Mouse (Mus musculus) liver, embryonic 14.5 days (tissue): Measurements from ENCODE around the gene Hspa12a. TPM values are rescaled to one million over a fixed set of nuclear protein-coding genes. Genes with fewer than 3 reads are reported as not detected.

Experiments used
- ATAC-seq: fragments of 200-750 bp; cut with Nextera tagmentation; 2 replicates; pipeline ENCODE4 v1.8.0; 2017; ENCODE audit warnings: moderate number of reproducible peaks, mild to moderate bottlenecking, moderate library complexity; ENCODE audit not compliant: insufficient read depth
- DNase-seq, 3 experiments: peaks; one replicate each; pipeline ENCODE4 v3.0.0-alpha.2; 2012 to 2013; ENCODE audit warnings: low read depth in 3 of 3, low spot score in 3 of 3
- H3K27ac ChIP-seq: fragments of 300-500 bp; sonication (generic); 2 replicates; pipeline ENCODE4 v1.5.1; 2014; ENCODE audit warnings: moderate library complexity, mild to moderate bottlenecking, control low read depth, inconsistent platforms
- H3K27me3 ChIP-seq: fragments of 300-500 bp; sonication (generic); 2 replicates; pipeline ENCODE4 v1.6.1; 2014; ENCODE audit warnings: mild to moderate bottlenecking, low read length, moderate library complexity; ENCODE audit not compliant: control insufficient read depth, insufficient read depth
- H3K36me3 ChIP-seq: fragments of 300-500 bp; sonication (generic); replicated peaks from 2 replicates; pipeline ENCODE4 v1.6.1; 2014; ENCODE audit warnings: low read depth; ENCODE audit not compliant: control insufficient read depth, insufficient read depth
- H3K4me1 ChIP-seq, 2 experiments: fragments of 200-500 bp in 1 of 2; fragments of 300-500 bp in 1 of 2; sonication (generic) in 1 of 2; replicated peaks; 2 replicates each; pipeline ENCODE4 v1.6.1; 2012 to 2014; ENCODE audit warnings: antibody characterized with exemption in 1 of 2, inconsistent platforms in 1 of 2, low read length in 1 of 2; ENCODE audit not compliant: control insufficient read depth in 2 of 2, insufficient read depth in 2 of 2
- H3K4me2 ChIP-seq: fragments of 300-500 bp; sonication (generic); 2 replicates; pipeline ENCODE4 v1.6.1; 2014; ENCODE audit warnings: low read depth, mild to moderate bottlenecking, control low read depth, moderate library complexity
- H3K4me3 ChIP-seq, 2 experiments: fragments of 200-500 bp in 1 of 2; fragments of 300-500 bp in 1 of 2; sonication (generic) in 1 of 2; 2 replicates each; pipeline ENCODE4 v1.5.1; 2012 to 2014; ENCODE audit warnings: low read depth in 2 of 2, low read length in 2 of 2, mild to moderate bottlenecking in 2 of 2, control low read depth in 1 of 2, inconsistent platforms in 1 of 2, moderate library complexity in 1 of 2; ENCODE audit not compliant: insufficient read depth in 1 of 2
- H3K9ac ChIP-seq: fragments of 300-500 bp; sonication (generic); replicated peaks from 2 replicates; pipeline ENCODE4 v1.6.1; 2014; ENCODE audit warnings: mild to moderate bottlenecking, control low read depth, moderate library complexity
- H3K9me3 ChIP-seq: fragments of 300-500 bp; sonication (generic); 2 replicates; pipeline ENCODE4 v1.6.1; 2016; ENCODE audit warnings: low read length, mixed read lengths; ENCODE audit not compliant: control insufficient read depth
- CTCF ChIP-seq: IDR thresholded peaks from 2 replicates; pipeline ENCODE4 v1.5.1; 2016; ENCODE audit warnings: antibody characterized with exemption, low read depth, control low read depth
- EP300 ChIP-seq: IDR thresholded peaks from 2 replicates; pipeline ENCODE4 v1.6.1; 2016; ENCODE audit warnings: antibody characterized with exemption, low read depth
- WGBS: fragments of 180-500 bp; shearing (Covaris S2); extraction: QIAGEN DNeasy Blood & Tissue Kit; methylation state at CpG from one replicate; pipeline ENCODE4 v1.1.7; 2014; ENCODE audit not compliant: insufficient replicate concordance; 5-methylcytosine and 5-hydroxymethylcytosine counted together
- polyA plus RNA-seq, 2 experiments: library from polyadenylated mRNA; depleted of rRNA in 1 of 2; stranded (reverse) in 1 of 2; unstranded in 1 of 2; fragments of >200 nt; fragmentation: Nextera tagmentation in 1 of 2; extraction: Ambion mirVana in 1 of 2; gene quantifications; 2 replicates each; pipeline versions ENCODE4 v1.2.1 to v1.2.3; 2012 to 2014

Hspa12a gene
- polyA plus RNA-seq, 2 experiments, result 0.19 to 0.25 TPM

GRCm38 (mm10) chr19:58872381-58873259 is 70.8 kb downstream of the Hspa12a start:
- ATAC-seq (no peak), DNase-seq (no peak)
- Histone ChIP-seq H3K9me3 (no peaks in the 10 kb centered on the region), H3K36me3 (no peaks in the 10 kb centered on the region), H3K27ac (no peak overlapping the region), H3K4me3 (no peak overlapping the region), H3K9ac (no peak overlapping the region), H3K4me1 (no peaks in the 10 kb centered on the region), H3K27me3 (no peaks in the 10 kb centered on the region), H3K4me2 (no peak overlapping the region)
- 54% methylated on average over 11 of the region's 11 CpGs for WGBS
- TF ChIP-seq EP300 (no peak), CTCF (no peak)

GRCm38 (mm10) chr19:58871878-58872277 is 71.6 kb downstream of the Hspa12a start:
- Histone ChIP-seq H3K27me3 (no peaks in the 10 kb centered on the region), H3K36me3 (no peaks in the 10 kb centered on the region), H3K9ac (no peak overlapping the region), H3K4me3 (no peak overlapping the region), H3K27ac (no peak overlapping the region), H3K4me2 (no peak overlapping the region), H3K4me1 (no peaks in the 10 kb centered on the region), H3K9me3 (no peaks in the 10 kb centered on the region)
- DNase-seq, result no peak
- no peak for ATAC-seq
- TF ChIP-seq EP300 (no peak), CTCF (no peak)
- WGBS, result 56% methylated on average over 6 of the region's 6 CpGs

GRCm38 (mm10) chr19:58866651-58867050 is 76.8 kb downstream of the Hspa12a start:
- Histone ChIP-seq H3K9me3 (no peaks in the 10 kb centered on the region), H3K4me2 (no peak overlapping the region), H3K4me1 (no peaks in the 10 kb centered on the region), H3K9ac (no peak overlapping the region), H3K27me3 (no peaks in the 10 kb centered on the region), H3K36me3 (no peaks in the 10 kb centered on the region), H3K27ac (no peak overlapping the region), H3K4me3 (no peak overlapping the region)
- ATAC-seq (no peak), DNase-seq (no peak)
- TF ChIP-seq CTCF (no peak), EP300 (no peak)
- 54% methylated on average over 4 of the region's 4 CpGs for WGBS

GRCm38 (mm10) chr19:58865224-58865623 is 78.2 kb downstream of the Hspa12a start:
- TF ChIP-seq EP300 (no peak), CTCF (no peak)
- WGBS, result 30% methylated on average over 5 of the region's 5 CpGs
- no peaks in the 10 kb centered on the region for H3K4me1 ChIP-seq
- no peaks in the 10 kb centered on the region for H3K9me3 ChIP-seq
- no peak overlapping the region for H3K4me3 ChIP-seq
- H3K27ac ChIP-seq, result no peak overlapping the region
- no peak overlapping the region for H3K9ac ChIP-seq
- H3K27me3 ChIP-seq, result peaks cover 5% of the 10 kb centered on the region
- H3K4me2 ChIP-seq, result no peak overlapping the region
- ATAC-seq (no peak), DNase-seq (no peak)
- H3K36me3 ChIP-seq, result no peaks in the 10 kb centered on the region

GRCm38 (mm10) chr19:58864006-58864573 is 79.4 kb downstream of the Hspa12a start:
- Histone ChIP-seq H3K9me3 (no peaks in the 10 kb centered on the region), H3K4me2 (no peak overlapping the region), H3K4me3 (no peak overlapping the region), H3K9ac (no peak overlapping the region), H3K36me3 (no peaks in the 10 kb centered on the region), H3K27ac (no peak overlapping the region), H3K4me1 (no peaks in the 10 kb centered on the region), H3K27me3 (peaks cover 15% of the 10 kb centered on the region)
- TF ChIP-seq CTCF (no peak), EP300 (no peak)
- DNase-seq, result no peak
- ATAC-seq, result no peak
- 57% methylated on average over 1 of the region's 1 CpGs for WGBS
